Mouse (Mus musculus) urinary bladder, postnatal 10 days (tissue): ENCODE measurements at regions not wholly inside any gene's neighbourhood (a gene's known extent, or its start where the extent isn't known, plus 50 kb on each side); places are given as distances from the start of the nearest gene placed in this dataset.
"Not testable (repeated sequence)": the region's sequence is repeated elsewhere in the genome, so short reads cannot be mapped to it uniquely, and the experiment has no call there.

Source experiments
- DNase-seq: peaks from one replicate; pipeline ENCODE4 v3.0.0; 2022; ENCODE audit warnings: low spot score

DNA sequence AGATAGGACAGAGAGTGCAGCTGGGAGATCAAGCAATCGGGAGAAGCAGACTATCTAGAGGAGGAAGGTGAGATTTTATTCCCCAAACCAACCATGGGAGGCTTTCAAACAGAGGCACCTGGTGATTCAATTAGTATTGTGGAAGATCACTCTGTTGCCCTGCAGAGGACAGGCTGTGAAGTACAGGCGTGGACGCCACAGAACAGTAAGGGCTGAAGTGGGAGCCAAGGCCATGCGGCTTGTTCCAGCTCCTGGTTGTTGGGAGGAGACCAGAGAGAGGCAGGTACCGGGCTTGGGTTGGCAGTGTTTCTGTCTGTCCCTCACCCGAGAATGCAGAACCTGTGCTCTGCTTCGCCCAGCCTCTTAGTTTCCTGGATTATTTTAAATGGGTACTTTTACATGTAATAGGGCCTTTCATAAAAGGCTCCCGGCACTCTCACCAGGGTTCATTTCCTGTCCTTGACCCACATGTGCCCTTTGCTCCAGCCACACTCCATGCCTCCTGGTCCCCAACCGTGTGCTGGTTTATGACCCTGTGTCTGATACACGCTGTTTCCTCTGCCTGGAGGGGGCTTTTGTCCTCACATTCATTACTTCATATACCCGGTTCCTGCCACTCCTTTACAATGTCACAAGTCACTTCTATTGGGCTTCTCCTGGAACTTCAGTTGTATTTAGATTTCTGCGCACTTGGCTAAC is 58.3 kb downstream of the Vcpkmt start:
- DNase-seq = no peak

DNA sequence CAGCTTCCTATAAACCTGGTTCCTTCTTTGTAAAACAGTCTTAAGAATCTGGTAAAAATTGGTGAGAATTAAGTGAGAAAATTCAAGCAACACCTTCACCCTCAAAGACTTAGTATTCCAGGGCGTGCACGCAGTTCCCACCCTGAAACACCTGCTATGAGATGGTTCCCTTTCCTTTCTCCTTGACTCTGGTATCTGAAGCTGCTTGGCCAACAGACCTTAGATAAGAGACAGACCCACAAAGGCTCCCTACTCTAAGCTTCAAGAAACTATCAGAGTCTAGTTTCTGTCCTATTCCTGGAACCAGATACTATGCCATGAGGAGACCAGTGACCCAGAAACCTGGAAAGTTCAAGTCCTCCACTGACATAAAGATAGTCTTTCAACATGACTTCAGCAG is 63.0 kb downstream of the Vcpkmt start:
- no peak for DNase-seq

DNA sequence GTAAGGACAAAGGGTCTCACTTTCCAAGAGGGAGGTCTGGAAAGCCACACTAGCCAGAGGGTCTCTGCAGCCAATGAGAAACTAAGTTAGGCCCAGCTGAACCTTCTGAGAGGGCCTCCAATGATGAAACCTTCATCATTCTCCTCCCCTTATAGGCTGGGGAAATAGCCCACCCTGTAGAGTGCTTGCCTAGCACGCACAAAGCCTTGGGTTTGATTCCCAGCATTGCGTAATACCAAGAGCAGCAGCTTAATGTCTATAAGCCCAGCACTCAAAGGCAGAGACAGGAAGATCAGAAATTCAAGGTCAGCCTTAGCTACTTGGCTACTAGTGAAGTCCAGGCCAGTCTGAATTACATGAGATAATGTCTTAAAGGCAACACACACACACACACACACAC is 63.8 kb downstream of the Vcpkmt start:
- no peak for DNase-seq

DNA sequence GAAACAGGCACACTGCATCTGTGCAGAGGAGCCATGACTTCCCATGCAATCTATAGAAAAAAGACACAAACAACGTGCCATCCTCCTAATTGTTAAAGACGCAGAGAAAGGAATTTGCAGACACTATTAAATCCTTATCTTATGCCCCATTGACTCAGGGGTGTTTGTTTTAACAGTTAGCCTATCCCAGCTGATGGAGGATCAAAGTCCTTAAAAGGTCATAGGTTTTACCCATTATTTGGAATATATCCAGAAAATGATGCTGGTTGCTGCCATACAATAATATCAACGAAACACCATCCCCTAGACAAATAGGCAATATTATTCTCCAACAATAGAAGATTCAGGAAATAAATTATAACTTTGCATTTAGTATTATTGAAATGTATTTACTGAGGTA is 65.2 kb downstream of the Vcpkmt start:
- no peak for DNase-seq

DNA sequence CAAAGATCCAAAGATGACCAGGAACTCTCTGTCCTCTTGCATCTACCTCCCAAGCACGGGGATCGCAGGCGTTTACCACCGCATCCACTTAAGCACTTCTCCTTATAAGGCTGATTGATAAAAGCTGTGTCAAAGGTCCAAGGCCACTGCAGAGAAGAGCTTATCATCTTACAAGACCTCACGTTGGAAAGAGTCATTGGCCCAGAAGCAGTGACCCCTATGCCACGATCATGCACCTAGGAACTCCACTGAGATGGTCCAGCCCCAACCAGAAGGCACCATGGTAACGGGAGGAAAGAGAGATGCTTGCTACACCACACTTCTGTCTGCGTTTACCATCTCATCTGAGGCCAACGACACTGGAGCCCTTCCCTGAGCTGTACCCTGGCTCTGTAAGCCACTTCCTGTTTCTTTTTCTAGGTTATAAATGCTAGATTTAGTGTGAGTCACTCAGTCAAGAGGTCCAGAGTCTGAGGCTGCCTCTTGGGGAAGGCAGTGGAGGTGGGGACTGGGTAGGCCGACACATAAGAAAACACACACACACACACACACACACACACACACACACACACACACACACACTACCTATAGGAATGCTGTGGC is 66.4 kb downstream of the Vcpkmt start:
- no peak for DNase-seq

DNA sequence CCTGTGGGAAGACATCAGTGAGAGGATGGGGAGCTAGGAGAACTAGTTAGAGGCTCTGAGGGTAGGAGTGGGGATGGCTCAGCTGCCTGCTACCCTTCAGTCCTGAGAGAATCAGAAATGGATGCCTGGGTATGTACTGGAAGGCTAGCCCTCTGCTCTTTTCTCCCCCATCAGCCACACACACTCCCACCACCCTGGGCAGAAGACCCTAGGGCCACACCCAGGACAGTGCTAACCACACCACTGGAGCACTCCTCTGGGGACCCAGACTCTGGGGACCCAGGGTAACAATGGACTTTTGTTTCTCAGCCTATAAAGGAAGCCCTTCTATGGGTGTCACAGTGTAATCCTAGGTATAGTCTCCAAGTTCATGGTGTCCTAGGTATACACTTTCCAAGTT is 67.0 kb downstream of the Vcpkmt start:
- no peak for DNase-seq

DNA sequence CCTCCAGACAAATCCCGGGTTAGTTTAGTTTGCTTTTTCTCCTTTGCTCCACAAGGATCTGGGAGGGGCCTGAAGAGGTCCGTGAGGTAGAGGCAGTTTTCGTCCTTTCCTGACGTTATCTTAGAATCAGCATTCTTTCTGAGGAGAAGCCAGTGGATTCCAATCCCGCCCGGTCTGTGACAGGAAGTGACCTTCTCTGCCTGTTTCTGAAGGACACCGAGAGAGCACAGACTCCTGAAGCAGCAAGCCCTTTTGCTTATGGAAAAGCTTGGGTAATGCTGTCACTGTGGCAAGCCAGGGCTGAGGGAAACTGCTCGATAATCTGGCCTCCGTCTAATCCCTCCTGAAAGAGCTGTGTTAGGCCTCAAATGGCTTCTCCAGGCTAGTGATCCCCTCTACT is 67.7 kb downstream of the Vcpkmt start:
- no peak for DNase-seq

DNA sequence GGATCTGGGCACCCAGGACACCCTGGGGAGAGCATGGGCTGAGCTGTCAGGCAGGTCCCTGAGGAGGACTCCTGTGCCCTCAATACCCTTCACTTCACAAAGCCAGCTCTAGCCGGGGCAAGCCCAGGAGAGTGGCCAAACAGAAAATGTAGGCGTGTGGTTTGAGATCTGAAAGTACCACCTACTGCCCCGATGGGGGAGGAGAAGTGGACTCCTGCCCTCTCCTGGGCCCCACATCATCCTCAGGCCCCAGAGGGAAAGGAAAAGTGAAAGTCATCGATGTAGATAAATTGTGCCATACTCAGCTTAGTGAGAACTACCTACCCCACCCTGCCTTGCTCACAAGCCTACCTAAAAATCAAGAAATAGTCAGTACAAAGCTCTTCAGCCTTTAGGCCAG is 69.7 kb downstream of the Vcpkmt start:
- DNase-seq = no peak

DNA sequence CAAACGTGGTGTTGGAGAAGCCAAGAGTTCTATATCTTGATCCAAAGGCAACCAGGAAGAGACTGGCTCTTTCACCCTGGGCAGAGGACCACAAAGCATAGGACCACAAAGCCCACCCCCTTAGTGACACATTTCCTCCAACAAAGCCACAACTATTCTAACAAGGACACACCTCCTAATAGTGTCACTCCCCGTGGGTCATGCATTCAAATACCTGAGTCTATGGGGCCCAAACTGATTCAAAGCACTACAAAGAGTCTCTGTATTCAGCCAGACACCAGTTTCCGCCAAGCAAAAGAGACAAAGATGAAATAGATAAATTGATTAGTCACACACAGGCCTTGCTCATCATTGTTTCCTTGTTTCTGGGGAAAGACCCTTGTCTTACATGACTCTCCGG is 72.1 kb downstream of the Vcpkmt start:
- no peak for DNase-seq

DNA sequence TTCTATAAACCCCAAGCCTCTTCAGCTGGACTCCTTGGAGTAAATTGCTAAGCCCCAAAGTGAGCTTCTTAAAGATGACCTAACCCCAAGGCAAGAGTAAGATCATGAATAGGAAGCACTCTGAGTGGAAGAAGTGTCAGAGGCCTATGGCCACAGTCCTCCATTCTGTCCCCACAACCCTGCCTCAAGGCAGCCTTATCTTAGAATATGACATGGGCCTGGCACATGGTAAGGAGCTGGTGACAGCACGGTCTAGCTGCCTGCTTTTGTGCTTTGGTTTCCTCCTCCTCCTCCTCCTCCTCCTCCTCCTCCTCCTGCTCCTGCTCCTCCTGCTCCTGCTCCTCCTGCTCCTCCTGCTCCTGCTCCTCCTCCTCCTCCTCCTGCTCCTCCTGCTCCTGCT is 73.6 kb downstream of the Vcpkmt start:
- DNase-seq = not testable (repeated sequence)

DNA sequence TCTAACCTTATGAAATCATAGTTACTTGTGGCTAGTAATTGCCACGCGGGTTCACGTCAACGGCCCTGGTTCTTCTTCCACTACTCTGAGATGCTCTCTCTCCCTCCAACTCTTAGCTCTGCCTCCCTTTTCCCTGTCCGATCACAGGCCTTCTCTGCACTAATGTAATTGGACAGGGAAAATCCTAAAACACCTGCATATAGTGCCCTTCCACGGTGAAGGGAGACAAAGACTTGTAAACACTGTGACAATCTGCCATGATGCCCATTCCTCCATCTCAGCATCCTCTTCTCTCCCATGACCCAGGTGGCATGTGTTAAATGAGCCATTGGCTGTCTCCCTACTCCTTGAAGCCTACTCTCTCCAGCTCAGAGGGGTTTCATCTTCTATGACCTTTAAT is 74.9 kb downstream of the Vcpkmt start:
- no peak for DNase-seq

DNA sequence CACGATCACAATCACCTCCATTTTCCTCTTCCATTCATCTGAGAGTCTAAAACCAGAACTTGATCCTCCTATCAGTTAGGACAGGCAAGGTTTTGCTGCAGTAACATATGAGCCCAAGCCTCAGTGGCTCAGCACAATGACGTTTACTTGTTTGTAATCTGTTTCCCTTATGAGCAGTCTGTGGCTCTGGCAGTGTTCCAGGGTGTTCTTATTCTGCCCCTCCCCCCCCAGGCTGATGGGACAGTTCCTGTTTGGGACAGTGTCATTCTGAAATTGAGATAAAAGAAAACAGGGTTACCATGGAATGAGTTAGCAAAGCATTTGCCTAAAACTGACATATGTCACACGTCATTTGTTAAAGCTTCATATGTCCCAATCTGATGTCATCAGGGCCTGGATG is 75.5 kb downstream of the Vcpkmt start:
- no peak for DNase-seq

DNA sequence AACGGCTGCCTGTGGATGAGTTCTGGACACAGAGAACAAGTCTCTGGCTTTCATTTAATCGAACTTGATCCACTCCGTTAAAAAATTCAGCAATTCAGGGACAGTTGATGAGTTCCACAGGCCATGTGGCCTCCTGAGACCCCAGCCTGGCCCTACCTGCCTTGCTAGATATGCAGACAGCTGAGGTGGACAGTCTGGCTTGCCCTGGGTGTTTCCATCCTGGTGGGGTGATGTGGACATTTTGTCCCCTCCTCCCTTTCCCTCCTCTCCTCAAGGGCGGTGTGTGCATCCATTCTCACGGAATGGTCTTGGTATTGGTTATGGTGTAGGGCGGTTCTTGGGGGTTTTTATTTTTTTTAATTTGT is 80.1 kb downstream of the Vcpkmt start:
- no peak for DNase-seq

DNA sequence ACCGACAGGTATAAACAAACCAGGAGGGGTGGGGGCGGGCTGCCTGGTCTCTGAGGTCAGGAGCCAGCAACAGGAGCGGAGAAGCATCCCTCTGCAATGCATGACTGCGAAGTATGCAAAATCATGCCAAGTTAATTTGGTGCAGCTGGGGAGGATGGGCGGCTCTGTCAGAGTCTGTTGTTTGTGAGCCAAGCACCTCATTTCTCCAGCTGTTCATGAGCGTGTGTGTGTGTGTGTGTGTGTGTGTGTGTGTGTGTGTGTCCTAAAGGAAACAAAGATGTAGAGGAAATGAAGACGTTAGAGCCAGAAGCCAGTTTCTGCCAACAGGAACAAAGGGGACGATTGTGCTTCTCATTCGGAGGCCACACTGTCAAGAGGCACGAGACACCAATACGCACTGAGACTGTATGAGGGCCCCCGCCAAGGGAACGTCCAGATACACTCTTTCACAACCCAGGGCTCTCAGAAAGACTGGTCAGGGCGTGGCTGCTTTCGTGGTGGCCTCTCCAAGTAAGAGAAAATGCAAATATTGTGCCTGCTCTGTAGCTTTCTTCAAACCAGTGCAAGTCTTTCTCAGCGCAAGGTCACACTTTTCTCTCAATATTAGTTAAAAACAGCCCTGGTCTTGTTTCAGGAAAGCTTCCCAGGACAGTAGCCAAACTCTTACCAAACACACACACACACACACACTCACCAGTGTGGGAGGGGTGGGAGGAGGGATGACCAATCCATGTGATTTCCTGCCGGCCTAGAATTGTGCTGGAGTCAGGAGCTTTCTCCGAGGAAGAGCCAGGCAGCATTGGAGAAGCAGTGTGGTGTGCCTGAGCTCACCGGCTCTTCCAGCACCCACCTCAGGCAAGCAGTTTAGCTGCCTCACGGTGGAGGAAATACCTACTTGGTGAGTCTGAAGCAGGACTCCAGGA is 80.8 kb downstream of the Vcpkmt start:
- no peak for DNase-seq

DNA sequence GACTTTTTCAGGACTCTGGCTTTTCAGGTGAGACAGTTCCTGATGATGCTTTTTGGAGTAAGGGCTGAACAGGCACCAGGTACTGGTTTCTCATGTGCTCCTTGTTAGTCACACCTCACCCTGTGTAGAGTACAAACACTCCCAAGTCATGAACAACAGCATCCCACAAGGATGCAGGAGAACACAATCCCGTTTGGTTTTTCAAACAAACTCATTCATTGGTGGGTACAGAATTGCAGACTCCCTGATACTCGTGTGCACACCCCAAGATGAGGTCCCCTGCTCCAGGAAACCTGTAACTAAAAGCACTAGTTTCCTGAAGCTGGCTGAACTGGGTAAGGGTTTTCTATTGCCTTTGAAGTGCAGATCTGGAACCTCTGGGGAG is 81.5 kb downstream of the Vcpkmt start:
- DNase-seq = no peak

DNA sequence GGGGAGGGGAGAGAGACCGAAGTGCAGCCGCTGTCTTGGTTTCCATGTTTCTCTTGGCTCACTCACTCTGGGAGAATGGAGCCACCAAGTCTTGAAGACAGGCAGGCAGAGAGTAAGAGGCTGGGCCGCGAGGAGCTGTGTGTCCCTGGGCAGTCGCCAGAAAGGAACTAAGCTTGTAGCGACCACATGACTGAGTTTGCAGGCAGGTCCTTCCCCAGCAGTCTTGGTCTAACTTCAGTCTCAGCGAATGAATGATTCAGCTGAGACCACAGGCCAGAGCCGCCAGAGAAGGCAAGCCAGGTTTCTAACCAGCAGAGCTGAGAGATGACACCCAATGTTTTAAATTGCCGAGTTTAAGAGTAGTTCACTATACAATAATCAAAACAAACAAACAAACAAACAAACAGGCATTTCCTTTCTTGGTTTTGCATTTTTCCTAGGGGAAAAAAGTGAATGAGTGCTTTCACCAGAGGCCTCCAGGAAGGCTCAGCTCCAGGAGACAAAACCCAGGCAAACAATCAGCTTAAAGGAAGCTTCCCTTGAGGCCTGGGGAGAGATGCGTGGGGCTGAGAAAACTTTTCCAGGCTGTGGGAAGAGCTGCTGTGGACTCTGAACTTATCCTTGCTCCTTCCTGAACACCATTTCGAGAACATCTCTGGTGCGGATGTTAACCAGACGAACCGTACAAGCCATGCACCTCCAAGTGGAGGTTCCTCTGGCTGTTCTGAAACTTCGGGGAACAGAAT is 82.1 kb downstream of the Vcpkmt start:
- DNase-seq = no peak

DNA sequence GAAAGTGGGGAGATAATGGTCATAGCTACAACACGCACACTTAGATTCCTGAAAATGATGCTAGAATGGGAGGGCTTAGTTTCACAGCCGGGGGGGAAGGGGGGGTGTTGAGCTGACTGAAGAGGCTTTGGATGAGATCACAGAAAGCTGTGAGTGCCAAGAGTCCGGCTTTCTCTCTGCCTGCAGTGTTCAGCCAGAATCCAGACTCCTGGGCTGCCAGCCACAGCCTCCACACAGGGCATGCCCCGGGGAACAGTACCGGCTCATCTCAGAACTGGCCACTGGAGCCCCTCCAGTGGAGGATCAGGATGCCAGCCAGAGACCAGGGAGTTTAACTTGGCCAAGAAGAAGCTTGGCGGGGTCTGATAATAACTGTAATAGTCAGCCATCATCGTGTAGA is 85.7 kb downstream of the Vcpkmt start:
- DNase-seq = peak; percentile 42

DNA sequence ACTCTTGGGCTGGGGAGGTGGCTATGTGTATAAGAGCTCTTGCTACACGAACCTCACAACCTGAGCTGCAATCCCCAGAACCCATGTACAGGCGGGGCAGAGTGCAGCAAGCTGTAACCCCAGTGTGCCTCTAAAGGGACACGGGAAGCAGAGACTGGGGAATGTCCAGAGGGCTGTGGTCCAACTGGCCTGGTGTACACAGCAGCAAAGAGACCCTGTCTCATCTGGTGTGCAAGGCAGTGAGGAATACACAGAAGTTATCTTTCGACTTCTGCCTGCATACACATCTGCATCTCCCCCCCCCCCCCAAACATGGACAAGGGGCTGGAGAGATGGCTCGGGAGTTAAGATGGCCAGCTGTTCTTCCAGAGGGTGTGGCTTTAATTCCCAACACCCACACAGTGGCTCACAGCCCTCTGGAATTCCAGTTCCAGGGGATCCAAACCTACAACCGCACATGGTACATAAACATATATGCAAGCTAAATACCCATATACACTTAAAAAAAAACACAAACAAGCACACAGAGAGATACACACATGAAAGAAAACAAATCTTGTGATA is 86.4 kb downstream of the Vcpkmt start:
- no peak for DNase-seq

DNA sequence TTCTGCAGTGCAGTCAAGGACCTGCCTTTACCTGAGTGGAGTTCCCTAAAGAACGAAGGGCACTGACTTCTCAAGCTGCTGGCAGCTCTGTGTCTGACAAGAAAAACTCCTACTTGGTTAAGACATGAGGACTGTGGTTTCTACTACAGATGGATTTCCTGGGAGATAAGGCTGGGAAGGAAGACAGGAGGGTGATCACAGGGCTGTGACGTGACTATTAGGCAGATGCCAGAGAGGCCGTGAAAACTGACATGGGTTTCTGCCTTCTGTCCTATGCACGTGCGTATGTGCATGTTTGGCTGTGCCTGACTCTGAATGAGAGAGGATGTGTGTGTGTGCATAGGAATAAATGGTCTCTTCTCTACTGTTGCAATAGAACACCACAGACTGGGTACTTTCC is 87.1 kb downstream of the Vcpkmt start:
- no peak for DNase-seq

DNA sequence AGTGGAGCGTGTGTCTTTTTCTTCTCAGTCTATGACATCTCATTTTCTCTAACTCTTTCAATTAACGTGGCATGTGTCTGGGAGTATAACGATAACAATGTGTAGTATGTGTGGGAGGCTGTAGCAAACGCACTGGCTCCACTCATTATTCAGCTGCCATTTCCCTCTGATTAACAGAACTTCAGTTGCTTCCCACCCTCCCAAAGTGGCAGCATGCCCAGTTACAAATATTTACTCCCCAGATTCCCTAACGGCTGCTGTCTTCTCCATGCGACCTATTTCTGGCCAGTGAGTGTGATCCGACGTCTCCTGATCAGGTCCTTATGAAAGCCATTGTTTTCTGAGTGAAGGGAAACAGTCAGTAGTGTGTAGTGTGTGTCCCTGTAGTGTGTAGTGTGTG is 88.2 kb downstream of the Vcpkmt start:
- DNase-seq = no peak

DNA sequence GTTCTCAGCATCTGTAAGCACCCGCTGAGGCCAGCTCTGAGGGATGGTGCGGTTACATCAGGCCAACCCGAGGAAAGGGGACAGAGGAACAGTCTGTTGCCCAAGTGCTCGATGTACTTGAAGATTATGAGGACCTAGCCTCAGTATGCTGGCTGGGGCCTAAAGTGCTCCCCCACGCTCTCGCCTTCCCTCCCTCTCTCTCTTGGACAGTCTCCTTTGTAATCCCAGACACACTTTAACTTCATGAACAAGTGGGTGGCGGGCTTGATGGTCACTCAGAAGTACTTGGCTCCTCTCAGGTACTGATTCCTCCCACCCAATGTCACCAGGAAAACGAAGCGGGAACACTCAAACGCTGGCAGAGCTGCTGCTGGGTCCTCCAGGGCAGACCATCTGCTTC is 93.1 kb downstream of the Vcpkmt start:
- no peak for DNase-seq

DNA sequence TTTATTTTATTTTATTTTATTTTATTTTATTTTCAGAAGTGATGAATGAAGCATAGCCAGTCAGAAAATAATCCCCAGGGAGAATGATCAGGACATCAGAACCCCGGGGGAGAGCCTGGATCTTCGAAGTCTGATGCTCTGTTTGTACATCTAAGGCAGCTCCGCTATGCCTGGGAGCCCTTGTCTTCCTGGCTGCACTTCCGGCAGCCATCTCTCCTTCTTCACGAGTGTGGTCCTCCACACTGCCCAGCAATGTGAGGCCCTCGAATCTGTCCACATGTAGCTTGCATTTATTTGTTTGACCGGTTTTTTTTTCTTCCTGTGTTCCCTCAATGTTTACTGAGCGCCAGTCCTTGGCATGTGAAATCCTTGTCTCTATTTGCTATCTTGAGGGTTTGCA is 95.9 kb downstream of the Vcpkmt start:
- DNase-seq = no peak
